Mouse (Mus musculus) forebrain, embryonic 12.5 days (tissue): ENCODE measurements around the gene Lrrc8d. TPM values are rescaled to one million over a fixed set of nuclear protein-coding genes. Genes with fewer than 3 reads are reported as not detected.

ENCODE experiments used
- ATAC-seq: fragments of 200-750 bp; cut with Nextera tagmentation; 2 replicates; pipeline ENCODE4 v1.8.0; 2017; ENCODE audit warnings: moderate TSS enrichment; ENCODE audit not compliant: low FRiP score
- H3K27ac ChIP-seq: fragments of 300-500 bp; sonication (generic); 2 replicates; pipeline ENCODE4 v1.5.1; 2016; ENCODE audit warnings: mild to moderate bottlenecking
- H3K27me3 ChIP-seq: fragments of 300-500 bp; sonication (generic); 2 replicates; pipeline ENCODE4 v1.6.1; 2016; ENCODE audit warnings: mild to moderate bottlenecking
- H3K36me3 ChIP-seq: fragments of 300-500 bp; sonication (generic); replicated peaks from 2 replicates; pipeline ENCODE4 v1.6.1; 2016; ENCODE audit warnings: mild to moderate bottlenecking
- H3K4me1 ChIP-seq: fragments of 300-500 bp; sonication (generic); 2 replicates; pipeline ENCODE4 v1.6.1; 2016
- H3K4me2 ChIP-seq: fragments of 300-500 bp; sonication (generic); 2 replicates; pipeline ENCODE4 v1.6.1; 2016; ENCODE audit warnings: mild to moderate bottlenecking, moderate library complexity
- H3K4me3 ChIP-seq: fragments of 300-500 bp; sonication (generic); replicated peaks from 2 replicates; pipeline ENCODE4 v1.5.1; 2016; ENCODE audit warnings: mild to moderate bottlenecking
- H3K9ac ChIP-seq: fragments of 300-500 bp; sonication (generic); 2 replicates; pipeline ENCODE4 v1.6.1; 2016; ENCODE audit warnings: mild to moderate bottlenecking
- H3K9me3 ChIP-seq: fragments of 300-500 bp; sonication (generic); 2 replicates; pipeline ENCODE4 v1.6.1; 2016
- WGBS: fragments of 180-500 bp; shearing (Covaris S2); methylation state at CpG from one replicate; pipeline ENCODE4 v1.1.7; 2016; 5-methylcytosine and 5-hydroxymethylcytosine counted together
- polyA plus RNA-seq: library from polyadenylated mRNA; unstranded; fragments of >200 nt; fragmentation: Nextera tagmentation; extraction: Ambion mirVana; gene quantifications from 2 replicates; pipeline ENCODE4 v1.2.1, GENCODE M21; 2016

The Lrrc8d gene
- polyA plus RNA-seq, 1 experiment from 2014 or later = 32.7 TPM

DNA sequence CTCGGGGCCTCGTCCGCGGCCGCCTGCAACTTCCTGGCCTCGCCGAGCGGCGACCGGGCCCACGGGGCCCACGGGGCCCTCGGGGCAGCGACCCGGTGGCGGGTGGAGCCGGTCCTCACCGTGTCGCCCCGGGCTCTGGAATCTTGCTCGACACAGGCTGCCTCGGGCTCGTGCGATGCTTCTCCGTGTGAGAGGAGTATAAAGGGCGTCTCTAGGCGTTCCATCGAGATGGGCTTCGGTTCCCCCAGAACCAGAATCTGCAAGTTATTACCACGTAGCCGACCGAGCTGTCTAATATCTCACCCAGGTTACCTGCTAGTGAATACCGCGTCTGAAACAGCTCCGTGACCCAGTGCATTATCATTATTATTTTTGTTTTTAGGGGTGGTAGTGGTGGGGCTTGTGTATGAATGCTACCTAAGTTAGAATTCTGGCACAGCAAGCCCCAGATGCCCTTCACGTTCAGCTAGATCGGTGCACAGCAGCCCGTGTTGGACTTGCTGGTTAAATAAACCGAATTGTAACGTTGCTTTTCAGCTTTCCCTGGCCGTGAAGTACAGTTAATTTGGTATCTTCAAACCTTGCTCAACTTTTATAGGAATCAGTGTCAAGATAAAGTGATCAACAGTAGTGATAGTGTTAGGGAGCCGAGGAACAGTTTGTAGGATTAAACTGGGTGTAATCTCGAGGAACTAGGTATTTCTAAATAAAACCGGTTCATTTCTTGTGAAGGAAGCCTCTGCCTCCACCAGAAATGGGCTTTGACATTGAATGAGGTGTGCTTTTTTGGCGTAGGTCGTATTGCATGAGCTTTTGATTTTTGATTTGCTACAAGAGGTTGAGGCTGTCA lies 177.4 kb downstream of the Lrrc8d start:
- Histone ChIP-seq H3K27ac (peak overlapping the region; percentile 89), H3K4me3 (peak overlapping the region; percentile 99), H3K36me3 (peaks cover 10% of the 10 kb centered on the region), H3K9me3 (no peaks in the 10 kb centered on the region), H3K4me2 (peak overlapping the region; percentile 82), H3K4me1 (peaks cover 39% of the 10 kb centered on the region), H3K9ac (peak overlapping the region; percentile 99), H3K27me3 (peaks cover 7% of the 10 kb centered on the region)
- no peak; the same call in 1 of the 2 replicates for ATAC-seq
- under 1% methylated on average over 45 of the region's 46 CpGs for WGBS

Other genes starting within 250 kb of the Lrrc8d start
- gene Lrrc8c, start 180.6 kb upstream of the Lrrc8d start, polyA plus RNA-seq = 10.9 and 13.1 TPM in 2 replicates
- gene Zfp326, start 176.6 kb downstream of the Lrrc8d start, polyA plus RNA-seq = 70.7 and 72.0 TPM in 2 replicates